Mouse (Mus musculus) CD4-positive, CD25-positive, alpha-beta regulatory T cell, adult 4 months (primary cell): Measurements from ENCODE around the gene Ranbp3. TPM values are rescaled to one million over a fixed set of nuclear protein-coding genes. Genes with fewer than 3 reads are reported as not detected.

Experiments used
- polyA plus RNA-seq, 2 experiments: library from polyadenylated mRNA; unstranded; fragments of 100-300 nt; shearing (Covaris generic); gene quantifications; one replicate each; pipeline ENCODE4 v1.2.1; 2017

The Ranbp3 gene
- polyA plus RNA-seq, 2 experiments from 2014 or later = 55.5 to 79.5 TPM

Other genes starting within 250 kb of the Ranbp3 start
- gene Ptprs, start 196.8 kb upstream of the Ranbp3 start, polyA plus RNA-seq = 1 to 10 TPM; 5.5 to 8.9 TPM
- not detected for gene Znrf4, start 160.9 kb upstream of the Ranbp3 start, polyA plus RNA-seq
- gene Gm20219, start 118.9 kb upstream of the Ranbp3 start, polyA plus RNA-seq = 1 to 10 TPM; 3.1 to 3.2 TPM
- 10 to 100 TPM; 36.8 to 53.1 TPM for gene Safb2, start 88.7 kb upstream of the Ranbp3 start, polyA plus RNA-seq
- gene Safb, start 88.5 kb upstream of the Ranbp3 start, polyA plus RNA-seq = 10 to 100 TPM; 52.6 to 55.0 TPM
- gene 2410015M20Rik, start 63.5 kb upstream of the Ranbp3 start, polyA plus RNA-seq = 100 to 1,000 TPM; 280 to 291 TPM
- 1,000 to 10,000 TPM; 3,663 to 4,818 TPM for gene Rpl36, start 59.9 kb upstream of the Ranbp3 start, polyA plus RNA-seq
- gene Lonp1, start 46.4 kb upstream of the Ranbp3 start, polyA plus RNA-seq = 1 to 10 TPM; 4.5 to 8.0 TPM
- 1 to 10 TPM; 2.6 to 3.5 TPM for gene Catsperd, start 45.2 kb upstream of the Ranbp3 start, polyA plus RNA-seq
- 100 to 1,000 TPM; 225 to 227 TPM for gene Ndufa11, start 44.5 kb downstream of the Ranbp3 start, polyA plus RNA-seq
- gene Vmac, start 44.7 kb downstream of the Ranbp3 start, polyA plus RNA-seq = 1 to 10 TPM; 5.8 to 8.2 TPM
- not detected for gene Nrtn, start 84.2 kb downstream of the Ranbp3 start, polyA plus RNA-seq
- gene Dus3l, start 91.5 kb downstream of the Ranbp3 start, polyA plus RNA-seq = 10 to 100 TPM; 30.3 to 41.2 TPM
- gene Prr22, start 97.0 kb downstream of the Ranbp3 start, polyA plus RNA-seq = 1 to 10 TPM in 1 of 2 experiments, under 1 TPM in 1; 0.24 to 1.1 TPM
- 1 to 10 TPM; 1.2 to 2.1 TPM for gene Rfx2, start 157.7 kb downstream of the Ranbp3 start, polyA plus RNA-seq
- gene Acsbg2, start 201.2 kb downstream of the Ranbp3 start, polyA plus RNA-seq = under 1 TPM in 1 of 2 experiments, not detected in 1; 0.12 TPM
- gene 1700061G19Rik, start 202.2 kb downstream of the Ranbp3 start, polyA plus RNA-seq = under 1 TPM in 1 of 2 experiments, not detected in 1; 0.31 TPM